Comparison of ENCODE assay signal across 15 mouse cellular contexts in the genomic region with DNA sequence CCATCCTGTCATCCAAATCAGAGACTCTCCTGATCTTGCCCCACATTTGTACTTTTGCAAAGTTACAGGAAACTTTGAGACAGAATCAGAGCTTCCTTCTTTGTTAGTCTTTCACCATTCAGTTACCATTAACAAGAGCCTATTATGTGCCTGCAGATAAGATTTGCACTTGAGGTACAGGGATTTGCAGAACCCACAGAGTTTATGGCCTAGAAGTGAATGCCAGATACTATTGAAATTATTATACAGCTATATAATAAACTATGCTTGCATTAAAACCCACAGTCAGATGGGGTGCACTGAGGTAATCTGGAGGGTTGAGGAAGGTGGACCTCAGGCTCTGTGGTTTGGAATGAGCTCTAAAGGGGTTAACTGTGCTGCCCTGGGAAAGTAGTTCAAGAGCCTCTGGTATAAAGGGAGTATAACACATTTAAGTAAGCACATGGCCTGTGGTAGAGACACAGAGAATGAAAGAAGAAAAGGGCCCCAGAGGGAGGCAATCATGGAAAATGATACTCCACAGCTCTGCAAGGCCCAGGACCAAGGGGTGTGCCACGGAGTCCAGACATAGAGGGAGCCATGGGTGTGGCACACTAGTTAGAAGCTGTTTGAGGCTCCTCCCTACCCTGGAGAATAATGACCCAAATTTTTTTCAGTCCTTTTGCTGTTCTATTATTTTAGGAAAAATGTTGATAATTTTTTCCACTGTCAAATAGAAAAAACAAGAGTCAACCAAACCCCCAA.
DNase-seq lines count a peak whose midpoint lies in the region.
"Had no signal": no experiment of that assay in that cellular context is flagged by ENCODE, and none has a peak within 500 bp of the region (broad histone marks: within the 10 kb centered on the region; RNA-seq: fewer than 3 reads in every experiment).

No protein-coding gene starts in this region.

- DNase-seq in heart, adult 18-20 months: peak; percentile 28 to 64
- DNase-seq in heart, embryonic 10.5 days (ENCODE audit: low spot score): no peak
- DNase-seq in gastrocnemius, postnatal 14 days: peak; percentile 35
- DNase-seq in heart, postnatal 10 days: peak; percentile 27 to 39
- peak; percentile 77 for DNase-seq in skeletal muscle tissue, adult 2 months (ENCODE audit: low read depth, low spot score)
- DNase-seq in spleen, adult 12 weeks (ENCODE audit: low spot score): no peak
- DNase-seq in lung, postnatal 10 days: no peak
- no peak for DNase-seq in adrenal gland, adult 8-10 months
- DNase-seq: adrenal gland, postnatal 10 days; B cell, adult 2 months; cerebellum, adult 9-10 months; lung, postnatal 14 days; right cerebral cortex, adult 18-20 months had no signal

- WGBS in heart, embryonic 10.5 days: 41% methylated on average over 1 of the region's 1 CpGs

- no peak overlapping the region for H3K27ac ChIP-seq in heart, embryonic 10.5 days
- H3K27ac ChIP-seq: hindbrain, embryonic 15.5 days; layer of hippocampus, adult 2 months had no signal

- peaks cover 30% of the 10 kb centered on the region; the same call in 1 of the 2 replicates for H3K4me1 ChIP-seq in heart, embryonic 10.5 days
- H3K4me1 ChIP-seq: hindbrain, embryonic 15.5 days had no signal

- H3K36me3 ChIP-seq in heart, embryonic 10.5 days: no peaks in the 10 kb centered on the region
- H3K36me3 ChIP-seq: hindbrain, embryonic 15.5 days had no signal

- H3K9me3 ChIP-seq in heart, embryonic 10.5 days: no peaks in the 10 kb centered on the region
- H3K9me3 ChIP-seq: hindbrain, embryonic 15.5 days had no signal

- H3K4me3 ChIP-seq in heart, embryonic 10.5 days: no peak overlapping the region
- H3K4me3 ChIP-seq: hindbrain, embryonic 15.5 days; layer of hippocampus, adult 2 months had no signal

- no peaks in the 10 kb centered on the region for H3K27me3 ChIP-seq in heart, embryonic 10.5 days (ENCODE audit: insufficient read depth, poor library complexity, severe bottlenecking)
- H3K27me3 ChIP-seq: hindbrain, embryonic 15.5 days had no signal

- intact Hi-C loops in gastrocnemius, postnatal 14 days (cut with DNase I; ENCODE audit: low total_unique reads): no loop called here
- intact Hi-C loops in heart, postnatal 10 days (cut with DNase I): no loop called here

Comparison
In these comparisons a context has a peak if more than half of its experiments do, and no peak if none do; other contexts are left out.
1. DNase-seq: peak in heart, adult 18-20 months (2 of 2), gastrocnemius, postnatal 14 days (single experiment), heart, postnatal 10 days (2 of 2) and skeletal muscle tissue, adult 2 months (single experiment); none in heart, embryonic 10.5 days (single experiment), spleen, adult 12 weeks (single experiment), lung, postnatal 10 days (single experiment) and adrenal gland, adult 8-10 months (single experiment).